Mouse (Mus musculus): ENCODE measurements at regions not wholly inside any gene's neighbourhood (a gene's known extent, or its start where the extent isn't known, plus 50 kb on each side); places are given as distances from the start of the nearest gene placed in this dataset.

DNA sequence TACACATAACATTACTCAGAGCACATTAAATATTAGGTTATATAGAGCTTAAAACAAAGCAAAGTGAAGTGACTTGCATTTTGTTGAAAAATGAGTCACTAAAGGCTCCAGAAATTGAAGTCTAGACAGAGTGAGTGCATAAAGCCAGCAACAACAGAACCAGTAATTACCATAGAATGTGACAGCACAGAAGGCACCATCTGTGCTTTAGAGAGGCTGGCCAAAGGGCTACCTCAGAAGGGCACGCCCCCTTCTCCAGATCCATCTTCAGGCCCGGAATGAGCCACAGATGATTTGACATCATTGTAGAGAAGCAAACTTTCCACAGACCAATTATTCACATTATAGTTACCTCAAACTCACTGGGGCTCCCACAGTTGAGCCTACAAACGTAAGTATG is 463.8 kb upstream of the Nbea start:
- peak; percentile 45 to 56 for DNase-seq
- intact Hi-C loops (cut with DNase I): no loop called here

All from heart, postnatal 10 days (tissue).